Mouse (Mus musculus): Measurements from ENCODE around the gene Stat6.
A peak's percentile ranks its signal among the peaks of the same experiment; 100 is the strongest.

Stat6 gene

DNA sequence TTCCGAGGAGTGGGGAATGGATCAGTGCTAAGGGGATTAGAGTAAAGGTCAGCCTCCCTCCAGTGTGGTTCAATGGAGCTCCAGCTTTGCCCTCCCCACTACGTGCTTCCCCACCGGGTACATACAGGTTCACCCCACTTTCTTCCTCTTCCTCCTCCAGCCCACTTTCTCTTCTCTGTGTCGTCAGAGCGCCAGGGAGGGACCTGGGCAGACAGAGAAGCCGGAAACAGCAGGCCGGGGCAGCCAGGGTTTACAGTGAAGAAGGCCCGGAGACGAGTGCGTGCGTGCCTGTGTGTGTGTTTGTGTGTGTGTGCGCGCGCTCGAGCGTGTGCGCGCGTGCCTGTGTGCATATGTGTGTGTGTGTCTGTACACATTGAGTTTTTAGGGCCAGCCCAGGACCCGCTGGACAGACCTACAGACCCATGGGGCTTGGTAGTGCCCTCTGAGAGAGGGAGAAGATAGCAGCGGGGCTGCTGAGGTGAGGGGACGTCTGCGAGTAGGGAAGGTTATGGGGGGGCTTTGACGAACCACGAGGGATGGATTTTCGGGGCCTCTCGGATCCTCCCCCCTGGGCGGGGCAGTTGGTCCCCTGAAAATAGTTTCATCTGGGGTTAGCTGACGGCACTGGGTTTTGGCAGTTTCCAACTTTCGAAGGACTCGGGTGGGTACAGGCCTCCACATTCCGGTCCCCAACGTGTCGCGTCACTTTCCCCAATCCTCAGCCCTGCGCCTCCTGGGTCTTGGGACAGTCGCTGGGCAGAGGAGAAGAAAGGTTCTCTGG, at the start of gene Stat6:
Gene Stat6, plus strand, starts transcription at position 215 of the 781 bp plus-strand sequence.
- peak; percentile 75 to 81 for DNase-seq (ENCODE audit: low read depth in 2 of 2, low spot score in 2 of 2)

DNA sequence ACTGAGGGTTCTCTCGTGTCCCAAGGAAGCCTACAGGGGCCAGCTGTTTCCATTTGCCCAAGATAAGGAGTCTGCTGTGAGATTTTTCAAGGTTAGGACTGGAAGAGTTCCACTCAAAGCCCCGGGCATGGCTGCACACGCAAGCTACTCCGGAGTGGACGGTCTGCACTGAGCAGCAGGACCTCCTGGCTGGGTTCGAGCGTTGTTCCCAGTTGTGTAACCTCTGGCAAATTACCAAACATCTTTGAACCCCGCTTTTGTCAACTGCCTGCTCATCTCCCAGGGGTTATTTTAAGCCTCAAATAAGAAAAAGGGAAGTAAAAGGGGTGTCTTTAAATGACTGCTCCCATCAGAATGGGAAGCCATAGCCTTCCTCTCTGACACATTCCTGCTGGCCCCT, 48.4 kb upstream of the Stat6 start:
- no peak for DNase-seq (ENCODE audit: low read depth in 2 of 2, low spot score in 2 of 2)

DNA sequence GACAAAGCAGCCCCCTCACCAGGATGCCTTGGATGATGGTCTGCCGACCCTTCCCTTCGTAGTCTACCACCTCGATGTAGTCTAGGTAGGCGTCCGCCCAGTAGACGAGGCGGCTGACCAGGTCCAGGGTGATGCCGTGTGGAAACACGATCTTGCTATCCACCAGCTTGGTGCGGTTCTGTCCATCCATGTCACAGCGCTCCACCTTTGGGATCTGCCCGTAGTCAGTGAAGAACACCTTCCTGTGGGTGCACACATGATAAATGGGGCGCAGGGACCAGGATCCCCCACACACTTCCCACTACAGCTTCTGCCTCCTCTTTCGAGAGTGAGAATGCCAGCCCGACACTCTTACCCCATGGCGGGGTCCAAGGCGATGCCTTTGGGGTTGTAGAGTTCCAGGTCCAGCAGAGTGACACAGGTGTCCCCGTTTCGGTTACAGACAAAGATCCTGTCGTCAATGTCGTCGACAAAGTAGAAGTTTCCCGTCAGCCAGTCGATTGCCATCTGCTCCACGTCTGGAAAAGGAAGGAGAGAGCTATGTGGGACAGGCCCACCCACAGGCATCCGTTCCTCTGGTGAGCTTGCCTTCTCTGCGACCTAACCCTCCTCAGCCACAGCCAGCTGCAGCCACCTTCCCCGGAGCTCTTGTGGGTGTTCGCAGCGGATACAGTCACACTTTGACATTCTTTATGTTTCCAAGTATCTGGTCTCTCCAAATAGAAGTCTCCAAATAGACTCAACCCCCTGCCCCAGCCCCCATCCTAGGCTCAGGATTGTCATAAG, 47.7 kb upstream of the Stat6 start:
- DNase-seq (ENCODE audit: low read depth in 2 of 2, low spot score in 2 of 2): no peak

DNA sequence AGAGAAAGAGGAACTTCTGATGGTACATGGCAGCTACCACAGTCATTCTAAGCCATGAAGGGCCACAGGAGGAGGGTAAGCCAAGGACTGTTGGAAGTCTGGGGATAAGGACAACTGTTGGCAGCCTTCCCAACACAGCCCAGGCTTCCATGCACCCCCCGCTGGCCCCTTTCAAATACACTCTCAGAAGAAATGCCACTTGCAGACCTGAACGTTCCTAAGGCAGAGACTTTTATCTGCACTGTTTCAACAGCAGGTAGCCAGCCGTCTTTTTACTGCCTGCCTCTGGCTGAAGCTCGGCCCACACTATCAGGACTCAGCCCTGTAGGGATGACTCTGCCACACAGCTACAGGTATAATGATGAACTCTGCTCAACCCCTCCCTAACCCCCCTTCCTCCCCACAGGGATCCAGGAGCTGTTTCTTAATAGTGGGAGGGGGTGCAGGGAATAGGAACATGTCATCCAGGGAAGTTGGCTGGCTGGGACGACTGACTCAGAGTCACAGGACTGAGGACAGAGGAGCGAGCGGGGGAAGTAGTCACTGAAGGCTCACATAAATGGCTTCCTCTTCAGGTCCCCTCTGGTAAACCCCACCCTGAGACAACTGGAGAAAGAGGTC, 46.4 kb upstream of the Stat6 start:
- no peak for DNase-seq (ENCODE audit: low read depth in 2 of 2, low spot score in 2 of 2)

DNA sequence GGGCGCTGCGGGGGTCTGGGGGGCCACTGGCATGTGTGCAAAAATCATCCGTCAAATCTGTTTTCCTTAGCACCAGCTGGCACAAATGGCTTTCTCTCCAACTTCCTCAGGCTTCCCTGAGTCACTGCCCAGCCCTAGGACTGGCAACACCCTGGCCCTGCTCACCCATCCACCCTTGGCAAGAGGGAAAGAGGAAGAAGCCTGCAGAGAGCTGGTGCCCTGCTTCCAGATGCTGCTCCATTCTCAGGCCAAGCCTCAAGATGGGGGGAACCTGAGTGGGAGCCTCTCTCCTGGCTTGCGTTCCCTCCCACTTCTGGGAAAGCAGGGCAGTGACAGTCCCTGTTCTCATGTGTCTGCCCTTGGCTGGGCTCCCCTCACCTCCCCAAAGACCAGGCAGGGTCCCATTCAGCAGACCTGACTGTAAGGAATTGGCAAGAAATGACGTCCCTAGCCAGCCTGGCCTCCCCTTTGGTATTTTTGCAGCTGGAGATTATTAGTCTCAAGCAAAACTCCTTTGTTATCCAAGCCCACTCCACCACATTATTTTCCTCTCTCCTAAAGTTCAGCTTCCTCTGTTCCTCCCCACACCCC, 45.4 kb upstream of the Stat6 start:
- no peak for DNase-seq (ENCODE audit: low read depth in 2 of 2, low spot score in 2 of 2)

DNA sequence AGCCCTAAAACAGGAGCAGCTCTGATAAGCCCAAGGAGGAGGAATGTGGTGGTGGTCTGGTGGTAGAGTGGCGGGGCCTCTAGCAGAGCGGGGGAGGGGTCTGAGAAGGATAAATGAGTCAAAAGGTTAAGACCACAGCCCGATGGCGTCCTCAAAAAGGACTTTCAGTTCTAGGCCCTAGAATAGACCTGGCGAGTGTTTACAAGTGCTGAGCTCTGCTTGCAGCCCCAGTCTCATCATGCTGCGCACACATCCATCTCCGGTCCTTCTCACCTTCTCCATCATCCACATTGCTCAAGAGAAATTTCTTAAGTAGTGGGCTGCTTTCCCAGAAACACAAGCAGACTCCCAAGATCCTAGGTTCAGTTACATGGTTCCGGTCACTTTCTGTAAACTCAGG, 44.2 kb upstream of the Stat6 start:
- DNase-seq (ENCODE audit: low read depth in 2 of 2, low spot score in 2 of 2): no peak

DNA sequence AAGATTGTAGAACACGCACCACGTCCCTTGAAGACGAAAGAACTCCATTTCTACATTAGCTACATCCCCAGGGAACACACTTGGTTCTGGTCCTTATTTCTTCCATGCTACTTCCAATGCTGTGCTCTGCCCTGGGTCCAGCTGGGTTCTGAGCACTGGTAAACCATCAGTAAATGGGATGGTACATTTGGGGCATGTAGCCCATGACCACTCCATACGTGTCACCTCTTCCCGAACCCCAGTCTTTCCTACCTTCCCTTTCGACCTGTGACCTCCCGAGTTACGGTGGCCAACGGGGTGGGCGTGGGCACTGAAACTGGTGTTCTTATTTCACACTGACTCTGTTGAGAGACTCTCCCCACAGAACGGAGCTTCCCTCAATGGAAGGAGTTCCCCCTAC, 43.5 kb upstream of the Stat6 start:
- no peak for DNase-seq (ENCODE audit: low read depth in 2 of 2, low spot score in 2 of 2)

DNA sequence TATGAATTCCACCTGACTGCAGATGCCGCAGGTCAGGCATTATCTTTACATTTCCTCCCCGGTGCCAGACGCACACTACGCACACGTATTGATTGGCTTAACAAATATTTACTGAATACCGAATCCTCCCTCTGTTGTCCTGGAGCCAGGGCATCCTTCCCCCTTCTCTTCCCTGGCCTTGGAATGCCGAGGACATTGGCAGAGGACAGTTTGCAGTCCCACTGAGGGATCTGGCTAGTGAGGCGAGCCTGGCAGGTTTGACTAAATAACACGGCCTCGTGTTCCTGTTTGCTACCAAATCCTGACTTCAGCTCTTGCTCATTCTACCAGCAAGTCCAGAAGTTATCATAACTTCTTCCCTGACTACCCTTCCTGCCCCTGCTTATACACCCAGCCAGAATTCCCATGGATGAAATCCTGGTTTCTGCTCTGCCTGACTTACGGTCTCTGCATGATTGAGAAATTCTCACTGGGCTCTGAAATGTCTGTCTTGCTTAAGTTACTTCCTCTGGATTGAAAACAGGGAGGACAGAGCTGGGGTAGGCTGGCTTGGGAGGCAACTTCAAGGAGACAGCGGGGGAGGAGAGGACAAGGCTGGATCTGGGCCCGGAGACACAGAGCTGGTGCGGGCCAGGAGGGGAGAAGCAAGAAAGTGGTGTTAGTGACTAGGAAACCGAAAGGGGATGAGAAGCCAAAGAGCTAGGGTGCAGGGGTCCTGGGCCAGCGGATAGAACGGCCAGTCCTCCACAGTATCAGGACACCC, 42.8 kb upstream of the Stat6 start:
- DNase-seq (ENCODE audit: low read depth in 2 of 2, low spot score in 2 of 2): no peak

DNA sequence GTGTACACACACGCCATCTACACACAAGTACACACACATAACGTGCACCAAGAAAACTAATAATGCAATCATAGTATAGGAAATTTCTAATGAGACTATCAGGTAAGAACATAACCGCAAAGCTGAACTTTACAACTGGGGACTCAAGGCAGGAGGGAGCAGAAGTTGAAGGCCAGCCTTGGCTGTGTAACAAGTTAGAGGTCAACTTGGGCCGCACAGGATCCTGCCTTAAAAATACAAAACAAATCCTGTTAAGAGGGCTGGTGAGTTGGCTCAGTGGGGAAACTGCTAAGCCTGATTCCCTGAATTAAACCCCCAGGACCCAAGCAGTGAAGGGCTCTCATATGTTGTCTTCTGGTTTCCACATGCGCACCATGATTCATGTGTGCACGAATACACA, 40.6 kb upstream of the Stat6 start:
- DNase-seq (ENCODE audit: low read depth in 2 of 2, low spot score in 2 of 2): no peak

DNA sequence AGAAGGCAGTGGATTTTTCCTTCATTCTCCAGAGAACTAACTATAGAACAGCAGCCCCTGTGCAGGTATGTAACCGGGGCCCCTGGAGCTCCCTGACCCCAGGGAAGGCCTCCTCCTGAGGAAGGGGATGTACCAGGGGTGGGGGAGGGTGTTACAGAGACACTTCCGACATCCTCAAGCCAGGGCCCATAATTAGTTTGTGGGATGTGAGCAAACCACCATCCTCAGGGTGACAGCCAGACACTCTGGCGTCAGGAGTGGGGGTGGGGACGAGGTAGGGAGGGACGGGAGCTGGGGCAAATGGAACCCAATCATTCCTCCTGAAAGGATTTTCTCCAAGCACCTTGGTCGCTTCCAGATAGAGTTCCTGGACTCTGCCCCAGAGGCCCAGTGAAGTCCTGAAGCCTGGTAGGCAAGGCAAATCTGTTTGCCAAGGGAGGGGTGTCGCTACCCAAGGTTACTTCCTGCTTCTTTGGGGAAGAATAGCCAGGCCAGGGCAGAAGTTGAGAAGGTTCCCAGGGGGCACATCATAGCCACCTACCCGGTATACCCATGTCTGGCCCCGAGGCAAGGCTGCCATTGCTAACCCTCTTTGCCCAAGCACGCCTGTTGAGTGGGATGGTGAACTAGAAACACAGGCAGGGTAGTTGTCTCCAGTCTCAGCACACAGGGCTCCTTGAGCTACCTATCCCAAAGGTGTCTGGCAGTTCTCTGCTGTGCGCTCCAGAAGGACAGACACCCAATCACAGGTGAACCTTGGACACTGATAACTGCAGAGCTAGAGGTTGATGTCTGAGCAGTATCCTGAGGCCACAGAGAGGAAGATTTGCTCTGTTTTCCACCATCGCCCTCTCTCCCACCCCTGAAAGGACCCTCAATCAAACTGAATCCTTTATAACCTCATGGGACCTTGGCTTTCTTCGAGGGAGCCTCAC, 39.1 kb upstream of the Stat6 start:
- no peak for DNase-seq (ENCODE audit: low read depth in 2 of 2, low spot score in 2 of 2)

DNA sequence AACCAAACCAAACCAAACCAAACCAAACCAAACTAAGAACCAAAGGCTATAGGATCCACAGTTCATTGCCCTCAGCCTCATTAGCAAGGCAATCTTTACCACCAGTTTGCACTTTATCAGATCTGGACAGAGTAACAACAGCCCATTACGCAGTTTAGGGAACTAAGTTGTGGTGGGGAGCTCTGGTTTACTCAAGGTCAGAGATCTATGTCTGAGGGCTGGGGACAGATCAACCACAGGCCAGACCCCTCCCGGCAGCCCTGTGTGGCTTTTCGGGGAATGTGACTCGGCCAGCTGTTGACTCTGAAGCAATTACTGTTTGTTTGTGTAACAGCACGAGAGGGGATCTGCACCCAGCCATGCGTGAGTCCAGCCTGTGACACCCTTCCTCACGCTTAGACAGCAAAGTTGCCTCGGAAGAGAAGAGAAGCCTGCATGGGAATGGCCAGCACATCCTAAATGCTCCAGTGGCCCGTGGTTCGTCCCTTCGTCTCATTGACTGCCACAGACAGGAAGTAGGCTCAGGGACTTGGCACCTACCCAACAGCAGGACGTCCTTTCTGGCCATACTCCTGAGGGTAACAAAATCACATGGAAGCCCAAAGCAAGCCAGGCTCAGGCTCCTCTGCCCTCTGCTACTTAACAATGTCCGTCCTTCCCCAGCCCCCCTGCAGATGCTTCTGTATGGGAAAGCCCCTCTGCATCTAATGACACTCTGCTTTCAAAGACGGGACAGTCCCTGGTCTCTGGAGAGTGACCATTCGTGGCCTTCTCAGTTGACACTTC, 38.1 kb upstream of the Stat6 start:
- no peak for DNase-seq (ENCODE audit: low read depth in 2 of 2, low spot score in 2 of 2)

DNA sequence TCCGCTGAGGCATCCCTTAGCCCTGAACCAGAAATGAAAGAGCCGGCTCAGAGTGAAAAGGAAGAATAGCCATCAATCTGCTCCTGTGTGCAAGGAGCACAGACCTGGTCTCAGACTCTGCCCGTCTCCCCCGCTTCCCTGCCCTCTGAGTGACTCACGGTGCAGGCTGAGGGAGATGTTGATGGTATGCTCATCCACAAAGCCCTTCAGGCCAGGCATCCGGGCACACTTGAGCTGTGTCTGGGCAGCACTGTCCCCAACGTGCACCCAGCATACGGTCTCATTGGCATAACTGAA, 37.6 kb upstream of the Stat6 start:
- no peak for DNase-seq (ENCODE audit: low read depth in 2 of 2, low spot score in 2 of 2)

DNA sequence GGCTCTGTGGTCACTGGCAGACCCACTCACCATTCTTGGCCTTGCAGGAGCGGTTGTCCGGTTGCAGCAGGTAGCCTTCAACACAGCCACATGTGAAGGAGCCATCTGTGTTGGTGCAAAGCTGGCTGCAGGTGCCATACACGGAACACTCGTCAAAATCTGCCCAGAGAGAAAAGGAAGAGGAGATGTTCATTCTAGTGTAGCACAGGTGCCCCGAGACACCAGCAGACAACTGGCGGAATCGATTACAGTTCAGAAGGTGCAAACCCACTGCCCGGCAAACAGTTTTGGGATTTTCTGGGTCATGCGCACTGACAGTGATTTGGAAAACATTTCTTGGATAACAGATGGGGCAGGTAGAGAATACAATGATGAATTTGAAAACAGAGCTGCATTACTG, 37.0 kb upstream of the Stat6 start:
- DNase-seq (ENCODE audit: low read depth in 2 of 2, low spot score in 2 of 2): no peak

DNA sequence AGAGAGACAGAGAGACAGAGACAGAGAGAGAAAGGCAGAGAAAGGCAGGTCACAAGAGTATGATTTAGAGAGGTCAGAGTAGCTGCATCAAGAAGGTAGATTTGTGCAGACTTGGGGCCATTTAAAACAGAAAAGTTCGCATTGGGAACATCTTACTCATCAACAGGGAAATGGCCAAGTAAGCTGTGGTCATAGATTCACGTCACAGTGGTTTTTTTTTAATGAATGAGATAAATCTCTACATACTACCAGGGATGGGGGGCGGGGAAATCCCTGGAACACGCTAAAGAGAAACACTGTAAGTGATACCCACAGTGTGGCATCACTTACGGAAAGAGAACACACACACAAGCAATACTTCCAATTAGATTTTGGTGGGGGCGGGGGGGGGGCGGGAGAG, 35.7 kb upstream of the Stat6 start:
- DNase-seq (ENCODE audit: low read depth in 2 of 2, low spot score in 2 of 2): no peak

DNA sequence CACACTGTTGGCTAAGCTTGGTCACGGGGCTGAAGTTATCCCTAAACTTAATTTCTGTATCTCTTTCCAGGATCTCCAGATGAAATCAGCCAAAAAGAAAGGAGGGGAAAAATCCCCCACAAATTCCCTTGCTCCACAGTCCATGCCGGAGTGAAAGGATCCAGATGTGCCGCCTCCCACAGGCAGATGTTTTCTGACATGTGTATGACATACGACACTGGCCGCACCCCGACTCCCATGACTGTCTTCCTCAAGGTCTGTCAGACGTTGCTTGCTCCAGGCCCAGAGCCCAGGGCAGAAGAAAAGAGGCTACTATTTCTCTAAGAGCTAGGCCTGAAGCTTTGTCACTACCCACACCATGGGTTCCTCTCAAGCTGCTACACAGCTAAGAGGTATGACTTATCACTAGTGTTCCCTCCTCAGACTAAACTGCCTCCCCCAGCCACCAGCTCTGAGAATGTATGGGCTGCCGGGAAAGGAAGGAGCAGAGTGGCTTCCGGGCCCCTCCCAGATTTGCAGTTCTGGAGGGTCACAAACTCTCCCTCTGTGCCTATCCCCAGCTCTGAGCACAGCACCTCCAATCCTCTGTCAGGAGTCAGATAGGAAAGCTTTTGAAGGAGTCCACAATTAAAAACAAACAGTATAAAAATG, 33.2 kb upstream of the Stat6 start:
- no peak for DNase-seq (ENCODE audit: low read depth in 2 of 2, low spot score in 2 of 2)

DNA sequence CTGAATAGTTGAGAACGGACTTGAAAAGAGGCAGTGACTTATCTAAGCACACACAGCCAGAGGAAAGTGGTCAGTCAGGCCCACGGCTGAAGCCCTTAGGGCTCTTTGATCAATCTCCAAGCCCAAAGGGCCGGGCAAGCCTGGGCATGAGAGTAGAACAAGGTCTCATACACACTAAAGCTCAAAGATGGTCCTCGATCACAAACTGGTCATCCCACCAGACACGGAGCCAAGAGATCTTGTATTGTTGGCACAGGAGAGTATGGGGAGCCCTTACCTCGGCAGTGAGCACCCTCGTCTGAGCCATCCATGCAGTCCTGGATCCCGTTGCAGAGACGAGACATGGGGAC, 32.7 kb upstream of the Stat6 start:
- DNase-seq (ENCODE audit: low read depth in 2 of 2, low spot score in 2 of 2): no peak

DNA sequence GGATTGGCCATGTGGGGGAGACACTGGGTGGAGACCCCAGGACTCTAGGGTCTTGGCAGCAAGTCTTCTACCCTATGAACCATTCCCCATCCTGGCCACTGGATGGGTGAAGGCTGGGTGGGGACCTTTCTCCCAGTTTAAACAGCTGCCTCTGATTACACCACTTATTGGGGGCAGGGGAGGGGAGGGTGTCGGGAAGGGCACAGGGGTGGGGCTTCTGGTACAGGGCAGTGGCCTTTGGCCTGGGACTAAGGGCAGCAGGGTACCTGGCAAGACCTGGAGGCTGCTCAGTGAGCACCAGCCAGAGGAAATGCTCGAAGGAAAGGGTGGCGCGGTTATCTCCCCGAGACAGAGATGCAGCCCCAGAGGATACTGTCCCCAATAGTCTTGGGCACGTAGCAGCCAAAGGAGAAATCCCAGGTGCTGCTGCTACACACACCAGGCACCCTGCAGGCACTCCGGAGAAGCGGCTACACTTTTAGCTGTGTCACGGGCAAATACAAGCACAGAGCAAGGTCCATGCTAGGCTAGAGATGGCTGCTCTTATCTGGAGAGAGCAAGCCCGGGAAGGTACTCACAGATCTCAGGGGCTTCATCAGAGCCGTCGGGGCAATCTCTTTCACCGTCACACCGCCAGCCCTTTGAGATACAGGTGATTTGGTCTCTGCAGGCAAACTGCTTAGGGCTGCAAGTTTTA, 30.6 kb upstream of the Stat6 start:
- DNase-seq (ENCODE audit: low read depth in 2 of 2, low spot score in 2 of 2): no peak

DNA sequence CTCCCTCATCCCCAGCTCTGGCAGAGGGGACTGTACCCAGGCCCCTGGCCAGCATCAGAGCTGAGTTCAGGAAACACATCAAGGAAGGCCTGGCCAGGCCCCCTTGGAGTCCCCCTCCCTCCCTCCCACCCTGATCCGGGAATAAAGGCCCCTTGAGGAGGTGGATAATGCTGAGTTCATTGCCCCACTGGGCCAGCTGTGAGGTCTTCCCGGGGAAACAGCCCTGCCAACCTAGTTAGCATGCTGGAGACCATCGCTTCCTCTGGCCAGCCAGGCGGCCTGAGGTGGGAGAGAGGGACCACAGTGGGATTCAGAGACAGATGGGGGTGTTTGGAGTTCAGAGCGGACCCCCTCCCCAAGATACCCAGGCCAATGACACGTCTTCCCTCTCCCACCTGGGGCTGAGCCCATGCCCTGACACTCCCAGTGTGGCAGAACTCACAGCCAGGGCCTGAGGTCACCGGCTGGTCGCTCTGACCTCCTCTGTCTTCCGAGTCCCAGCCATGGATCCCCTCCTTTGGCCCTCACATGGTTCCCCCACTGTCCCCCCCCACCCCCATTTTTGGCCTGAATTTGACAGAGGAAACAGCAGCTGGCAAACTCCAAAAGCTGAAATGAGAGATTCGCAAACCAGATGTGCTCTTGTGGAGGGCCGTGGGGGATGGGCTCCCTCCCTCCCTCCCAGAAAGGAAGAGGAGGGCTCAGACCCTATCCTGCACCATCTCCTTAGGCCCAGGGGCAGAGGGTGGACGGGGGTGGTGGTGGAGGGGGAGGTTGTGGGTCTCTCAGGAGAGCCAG, 28.4 kb upstream of the Stat6 start:
- no peak for DNase-seq (ENCODE audit: low read depth in 2 of 2, low spot score in 2 of 2)
